Mouse (Mus musculus) forebrain, embryonic 13.5 days (tissue): ENCODE measurements around the gene Mfap3. TPM values are rescaled to one million over a fixed set of nuclear protein-coding genes. Genes with fewer than 3 reads are reported as not detected.

ENCODE experiments used
- ATAC-seq: fragments of 200-750 bp; cut with Nextera tagmentation; 2 replicates; pipeline ENCODE4 v1.8.0; 2017
- H3K27ac ChIP-seq: fragments of 300-500 bp; sonication (generic); 2 replicates; pipeline ENCODE4 v1.5.1; 2015; ENCODE audit warnings: inconsistent platforms, mild to moderate bottlenecking, moderate library complexity
- H3K27me3 ChIP-seq: fragments of 300-500 bp; sonication (generic); 2 replicates; pipeline ENCODE4 v1.6.1; 2015; ENCODE audit warnings: mild to moderate bottlenecking, inconsistent platforms
- H3K36me3 ChIP-seq: fragments of 300-500 bp; sonication (generic); 2 replicates; pipeline ENCODE4 v1.6.1; 2015; ENCODE audit warnings: mild to moderate bottlenecking, inconsistent platforms; ENCODE audit not compliant: poor library complexity, severe bottlenecking
- H3K4me1 ChIP-seq: fragments of 300-500 bp; sonication (generic); 2 replicates; pipeline ENCODE4 v1.6.1; 2015; ENCODE audit warnings: inconsistent platforms
- H3K4me2 ChIP-seq: fragments of 300-500 bp; sonication (generic); 2 replicates; pipeline ENCODE4 v1.6.1; 2015; ENCODE audit warnings: inconsistent platforms, mild to moderate bottlenecking, moderate library complexity
- H3K4me3 ChIP-seq: fragments of 300-500 bp; sonication (generic); 2 replicates; pipeline ENCODE4 v1.5.1; 2015; ENCODE audit warnings: mild to moderate bottlenecking, inconsistent platforms
- H3K9ac ChIP-seq: fragments of 300-500 bp; sonication (generic); 2 replicates; pipeline ENCODE4 v1.6.1; 2015; ENCODE audit warnings: mild to moderate bottlenecking, inconsistent platforms
- H3K9me3 ChIP-seq: fragments of 300-500 bp; sonication (generic); replicated peaks from 2 replicates; pipeline ENCODE4 v1.6.1; 2016; ENCODE audit warnings: inconsistent platforms
- WGBS: fragments of 180-500 bp; shearing (Covaris S2); methylation state at CpG from one replicate; pipeline ENCODE4 v1.1.7; 2015; 5-methylcytosine and 5-hydroxymethylcytosine counted together
- polyA plus RNA-seq: library from polyadenylated mRNA; unstranded; fragments of >200 nt; fragmentation: Nextera tagmentation; extraction: Ambion mirVana; gene quantifications from 2 replicates; pipeline ENCODE4 v1.2.1, GENCODE M21; 2015

The Mfap3 gene
- polyA plus RNA-seq, 1 experiment from 2014 or later: 62.6 TPM

DNA sequence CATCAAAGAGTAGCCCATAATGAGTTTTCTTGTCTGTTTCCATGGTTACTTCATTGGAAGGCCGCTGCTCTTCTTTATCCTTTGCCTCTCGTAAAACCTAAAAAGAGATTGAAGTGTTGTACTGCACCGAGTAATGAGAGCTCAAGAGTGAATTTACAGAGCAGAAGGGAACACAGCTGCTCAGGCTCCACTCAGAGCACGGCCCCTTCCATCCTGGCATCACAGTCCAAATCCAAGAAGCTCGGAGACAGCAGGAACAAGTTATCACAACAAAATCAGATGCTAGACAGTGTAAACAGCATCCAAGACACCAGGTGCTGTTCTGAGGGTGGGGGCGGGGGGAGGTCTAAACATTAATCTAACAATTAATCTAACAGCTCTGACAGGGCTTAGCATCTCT, 11.6 kb upstream of the Mfap3 start:
- peak overlapping the region; percentile 7; the same call in 1 of the 2 replicates for H3K4me2 ChIP-seq
- WGBS: 22% methylated on average over 6 of the region's 6 CpGs
- peak overlapping the region; percentile 76 for H3K27ac ChIP-seq
- peaks cover 20% of the 10 kb centered on the region for H3K4me1 ChIP-seq
- no peaks in the 10 kb centered on the region for H3K27me3 ChIP-seq
- H3K4me3 ChIP-seq: no peak overlapping the region
- ATAC-seq: peak; percentile 94
- H3K9ac ChIP-seq: no peak overlapping the region
- peaks cover 78% of the 10 kb centered on the region for H3K36me3 ChIP-seq
- H3K9me3 ChIP-seq: no peaks in the 10 kb centered on the region

DNA sequence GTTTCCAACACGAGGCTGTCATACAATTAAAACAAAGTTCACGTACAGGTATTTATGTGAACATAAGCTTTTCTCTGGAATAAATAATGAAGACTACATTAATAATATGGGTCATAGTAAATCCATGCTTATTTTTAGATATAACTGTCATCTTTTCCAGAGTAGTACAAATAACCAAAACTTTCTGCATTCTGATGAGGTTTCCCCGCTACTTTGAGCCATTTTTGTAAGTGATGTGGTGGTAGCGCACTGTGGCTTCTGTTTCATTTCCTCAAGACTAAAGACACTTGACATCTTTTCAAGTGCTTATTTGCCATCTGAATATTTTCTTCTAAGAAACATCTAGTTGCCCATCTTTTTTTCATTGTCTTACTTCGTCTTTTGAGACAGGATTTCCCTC, 3.2 kb upstream of the Mfap3 start:
- peaks cover 29% of the 10 kb centered on the region for H3K36me3 ChIP-seq
- no peak for ATAC-seq
- H3K9ac ChIP-seq: no peak overlapping the region
- 94% methylated on average over 5 of the region's 5 CpGs for WGBS
- no peaks in the 10 kb centered on the region for H3K9me3 ChIP-seq
- H3K27me3 ChIP-seq: no peaks in the 10 kb centered on the region
- peaks cover 22% of the 10 kb centered on the region for H3K4me1 ChIP-seq
- H3K27ac ChIP-seq: no peak overlapping the region
- no peak overlapping the region for H3K4me2 ChIP-seq
- no peak overlapping the region for H3K4me3 ChIP-seq

DNA sequence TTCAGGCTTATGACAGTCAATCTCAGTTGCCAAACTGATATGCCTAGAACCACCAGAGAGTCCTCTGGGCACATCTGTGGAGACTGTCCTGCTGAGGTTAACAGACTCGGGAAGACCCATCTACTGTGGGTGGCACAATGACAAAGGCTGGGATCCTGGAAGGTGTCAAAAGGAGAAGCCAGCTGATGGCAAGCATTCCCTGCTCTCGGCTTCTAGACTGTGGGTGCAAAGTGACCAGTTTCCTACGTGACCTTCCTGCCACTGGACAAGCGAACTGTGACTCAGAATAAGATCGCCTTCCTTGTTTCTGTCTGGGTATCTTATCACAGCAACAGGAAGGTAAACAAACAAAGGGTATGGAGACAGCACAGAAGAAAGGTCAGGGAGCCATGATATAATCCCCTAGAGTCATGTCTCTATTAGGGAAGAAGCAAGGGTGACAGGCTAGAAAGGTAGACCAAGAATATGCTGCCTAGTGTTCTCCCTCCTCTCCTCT, 1.5 kb upstream of the Mfap3 start:
- Histone ChIP-seq H3K4me3 (peak overlapping the region; percentile 96), H3K36me3 (peaks cover 16% of the 10 kb centered on the region), H3K4me1 (peaks cover 23% of the 10 kb centered on the region), H3K27ac (no peak overlapping the region), H3K9ac (no peak overlapping the region), H3K4me2 (peak overlapping the region; percentile 74; the same call in 1 of the 2 replicates), H3K27me3 (no peaks in the 10 kb centered on the region), H3K9me3 (no peaks in the 10 kb centered on the region)
- WGBS: 84% methylated on average over 5 of the region's 5 CpGs
- no peak for ATAC-seq

DNA sequence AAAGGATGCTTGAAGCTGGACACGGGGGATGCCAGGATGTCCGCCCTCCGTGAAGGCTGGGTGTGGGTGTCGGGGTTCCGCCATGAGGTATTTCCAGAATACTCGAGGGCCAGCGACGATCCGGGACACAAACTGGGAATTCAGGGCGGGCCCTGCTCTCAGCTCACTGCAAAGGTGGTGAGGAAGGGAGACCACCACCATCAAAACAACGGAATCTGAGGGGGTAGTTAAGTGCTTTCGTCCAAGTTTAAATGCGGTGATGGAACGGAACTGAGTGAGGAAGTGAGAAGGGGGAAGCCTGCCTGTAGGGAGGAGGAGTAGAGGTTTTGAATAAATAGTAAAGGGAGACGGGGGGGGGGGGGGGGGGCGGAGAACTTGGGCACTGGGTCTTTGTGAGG, 286 bp downstream of the Mfap3 start:
- peaks cover 23% of the 10 kb centered on the region for H3K4me1 ChIP-seq
- ATAC-seq: peak; percentile 53
- WGBS: under 1% methylated on average over 15 of the region's 16 CpGs
- H3K4me2 ChIP-seq: peak overlapping the region; percentile 74
- peak overlapping the region; percentile 90 for H3K9ac ChIP-seq
- peaks cover 5% of the 10 kb centered on the region; the same call in 1 of the 2 replicates for H3K36me3 ChIP-seq
- peak overlapping the region; percentile 96 for H3K4me3 ChIP-seq
- H3K27me3 ChIP-seq: no peaks in the 10 kb centered on the region
- H3K9me3 ChIP-seq: no peaks in the 10 kb centered on the region
- H3K27ac ChIP-seq: peak overlapping the region; percentile 27

DNA sequence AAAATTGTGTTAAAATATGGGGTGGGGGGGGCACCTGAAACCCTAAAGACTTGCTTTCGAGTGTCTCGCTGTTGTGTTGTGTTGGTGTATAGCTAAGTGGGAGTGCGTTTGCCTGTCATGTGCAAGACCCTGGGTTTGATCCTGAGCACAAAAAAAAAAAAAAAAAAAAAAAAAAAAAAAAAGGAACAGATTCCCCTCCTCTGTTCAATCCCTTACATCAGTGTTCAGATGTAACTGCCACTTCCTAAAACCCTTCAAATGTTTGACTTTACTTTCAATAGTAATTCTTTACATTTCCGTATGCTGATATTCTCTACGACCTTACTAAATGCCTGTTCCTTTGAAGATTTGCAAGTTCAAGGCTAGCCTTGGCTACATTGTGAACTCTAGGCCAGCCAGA, 840 bp downstream of the Mfap3 start:
- 72% methylated on average over 5 of the region's 5 CpGs for WGBS
- Histone ChIP-seq H3K4me2 (peak overlapping the region; percentile 74), H3K4me3 (peak overlapping the region; percentile 96), H3K27ac (no peak overlapping the region), H3K4me1 (peaks cover 23% of the 10 kb centered on the region), H3K9me3 (no peaks in the 10 kb centered on the region), H3K27me3 (no peaks in the 10 kb centered on the region), H3K9ac (peak overlapping the region; percentile 90), H3K36me3 (peaks cover 5% of the 10 kb centered on the region; the same call in 1 of the 2 replicates)
- ATAC-seq: no peak

DNA sequence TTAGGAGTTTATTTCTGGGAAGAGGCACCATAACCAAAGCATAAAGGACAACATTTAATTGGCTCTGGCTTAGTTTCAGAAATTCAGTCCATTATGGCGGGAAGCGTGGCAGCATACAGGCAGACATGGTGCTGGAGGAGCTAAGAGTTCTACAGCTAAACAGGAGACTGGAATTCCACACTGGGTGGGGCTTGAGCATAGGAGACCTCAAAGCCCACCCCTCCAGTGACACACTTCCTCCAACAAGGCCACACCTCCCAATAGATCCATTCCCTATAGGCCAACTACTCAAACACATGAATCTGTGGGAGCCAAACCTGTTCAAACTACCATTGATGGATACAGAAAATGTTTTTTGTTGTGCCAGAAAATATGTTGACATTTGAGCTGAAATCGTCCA, 2.7 kb downstream of the Mfap3 start:
- Histone ChIP-seq H3K9me3 (no peaks in the 10 kb centered on the region), H3K36me3 (peaks cover 5% of the 10 kb centered on the region; the same call in 1 of the 2 replicates), H3K9ac (no peak overlapping the region), H3K4me1 (peaks cover 23% of the 10 kb centered on the region), H3K4me3 (no peak overlapping the region), H3K27me3 (no peaks in the 10 kb centered on the region), H3K4me2 (no peak overlapping the region), H3K27ac (no peak overlapping the region)
- WGBS: 74% methylated on average over 3 of the region's 3 CpGs
- no peak for ATAC-seq

DNA sequence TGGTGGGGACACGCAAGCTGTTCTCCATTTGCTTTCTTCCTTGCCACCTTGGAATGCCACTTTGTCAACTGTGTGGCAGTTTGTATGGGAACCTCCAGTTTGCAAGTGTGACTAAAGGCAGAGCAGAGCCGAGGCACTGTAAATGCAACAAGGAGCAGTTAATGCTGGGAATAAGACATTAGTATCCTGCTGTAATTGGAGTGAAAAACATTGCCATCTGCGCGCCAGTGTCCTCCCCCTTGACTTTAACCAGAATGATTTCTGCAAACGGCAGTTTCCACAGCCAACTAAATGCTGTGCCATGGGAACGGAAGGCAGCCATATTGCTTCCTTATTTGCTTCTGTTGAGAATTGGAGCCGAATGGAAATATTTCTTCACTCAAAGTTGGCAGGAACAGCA, 3.6 kb downstream of the Mfap3 start:
- peaks cover 19% of the 10 kb centered on the region for H3K4me1 ChIP-seq
- ATAC-seq: peak; percentile 50; the same call in 1 of the 2 replicates
- 87% methylated on average over 7 of the region's 7 CpGs for WGBS

DNA sequence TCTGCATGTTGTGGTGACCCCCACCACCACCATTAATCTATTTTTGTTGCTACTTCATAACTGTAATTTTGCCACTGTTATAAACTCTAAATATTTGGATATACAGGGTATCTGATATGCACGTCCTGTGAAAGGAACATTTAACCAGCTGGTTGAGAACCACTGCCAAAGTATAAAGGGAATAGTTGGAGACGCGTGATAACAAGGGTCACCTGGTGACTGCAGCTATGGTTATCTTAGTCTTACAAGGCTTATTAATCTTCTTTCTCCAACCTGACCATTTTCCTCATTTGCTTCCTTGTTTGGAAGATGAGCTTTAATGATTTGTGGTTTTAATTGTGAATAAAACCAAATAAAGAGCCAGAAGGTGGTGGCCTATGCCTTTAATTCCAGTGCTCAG, 5.0 kb downstream of the Mfap3 start:
- H3K9me3 ChIP-seq: no peaks in the 10 kb centered on the region
- H3K4me1 ChIP-seq: peaks cover 10% of the 10 kb centered on the region
- H3K4me3 ChIP-seq: no peak overlapping the region
- no peaks in the 10 kb centered on the region for H3K27me3 ChIP-seq
- no peak for ATAC-seq
- H3K36me3 ChIP-seq: peaks cover 12% of the 10 kb centered on the region
- H3K4me2 ChIP-seq: no peak overlapping the region
- no peak overlapping the region for H3K27ac ChIP-seq
- H3K9ac ChIP-seq: no peak overlapping the region
- 94% methylated on average over 3 of the region's 3 CpGs for WGBS

More for the DNA sequence above, 3.6 kb downstream of the Mfap3 start:
- no peak overlapping the region for H3K4me2 ChIP-seq
- no peaks in the 10 kb centered on the region for H3K9me3 ChIP-seq
- H3K27ac ChIP-seq: no peak overlapping the region
- peaks cover 5% of the 10 kb centered on the region; the same call in 1 of the 2 replicates for H3K36me3 ChIP-seq
- H3K4me3 ChIP-seq: no peak overlapping the region
- H3K27me3 ChIP-seq: no peaks in the 10 kb centered on the region
- H3K9ac ChIP-seq: no peak overlapping the region

DNA sequence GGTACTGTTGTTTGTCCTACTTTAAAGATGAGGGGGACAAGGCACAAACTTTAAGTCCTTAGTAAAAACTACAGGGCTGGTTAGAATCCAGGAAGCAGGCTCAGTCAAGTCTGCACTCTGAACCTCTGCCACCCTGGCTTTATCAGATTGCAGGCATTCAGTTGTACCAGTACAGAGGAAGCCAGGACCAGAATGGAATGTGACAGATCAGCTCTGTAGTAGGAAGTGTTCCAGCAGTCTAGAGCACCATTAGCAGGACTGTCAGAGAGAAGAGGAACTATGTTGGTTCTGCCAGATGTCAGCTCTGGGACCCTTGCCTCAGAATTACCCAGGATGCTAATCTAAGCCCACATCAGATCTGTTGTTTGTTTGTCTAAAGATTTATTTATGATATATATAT, 6.1 kb downstream of the Mfap3 start:
- no peak overlapping the region for H3K27ac ChIP-seq
- no peak for ATAC-seq
- no peaks in the 10 kb centered on the region for H3K27me3 ChIP-seq
- no peaks in the 10 kb centered on the region for H3K9me3 ChIP-seq
- H3K9ac ChIP-seq: no peak overlapping the region
- peaks cover 22% of the 10 kb centered on the region for H3K36me3 ChIP-seq
- H3K4me3 ChIP-seq: no peak overlapping the region
- H3K4me1 ChIP-seq: peaks cover 4% of the 10 kb centered on the region; the same call in 1 of the 2 replicates
- H3K4me2 ChIP-seq: no peak overlapping the region

DNA sequence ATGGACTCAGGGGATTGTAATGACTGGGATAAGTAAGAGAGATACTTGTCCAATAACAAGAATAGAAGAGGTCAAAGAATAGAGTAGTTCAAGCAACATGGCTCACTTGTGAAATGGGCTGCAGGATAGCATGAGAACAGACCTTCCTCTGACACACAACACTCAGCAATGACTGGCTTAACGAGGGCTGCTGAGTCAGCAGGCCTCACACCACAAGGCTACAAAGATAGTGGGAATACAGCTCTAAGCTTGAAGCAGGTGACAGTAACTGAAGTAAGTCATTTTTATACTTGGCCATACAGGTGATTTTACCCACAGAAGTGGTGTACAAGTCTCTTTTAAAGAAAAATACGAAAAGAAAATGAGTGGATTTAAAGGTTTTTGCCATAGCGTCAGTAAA, 7.4 kb downstream of the Mfap3 start:
- H3K36me3 ChIP-seq: peaks cover 32% of the 10 kb centered on the region
- H3K9me3 ChIP-seq: no peaks in the 10 kb centered on the region
- H3K27me3 ChIP-seq: no peaks in the 10 kb centered on the region
- no peak overlapping the region for H3K4me3 ChIP-seq
- no peak overlapping the region for H3K27ac ChIP-seq
- H3K4me1 ChIP-seq: peaks cover 2% of the 10 kb centered on the region
- ATAC-seq: no peak
- no peak overlapping the region for H3K9ac ChIP-seq
- no peak overlapping the region for H3K4me2 ChIP-seq
- 88% methylated on average over 3 of the region's 3 CpGs for WGBS

DNA sequence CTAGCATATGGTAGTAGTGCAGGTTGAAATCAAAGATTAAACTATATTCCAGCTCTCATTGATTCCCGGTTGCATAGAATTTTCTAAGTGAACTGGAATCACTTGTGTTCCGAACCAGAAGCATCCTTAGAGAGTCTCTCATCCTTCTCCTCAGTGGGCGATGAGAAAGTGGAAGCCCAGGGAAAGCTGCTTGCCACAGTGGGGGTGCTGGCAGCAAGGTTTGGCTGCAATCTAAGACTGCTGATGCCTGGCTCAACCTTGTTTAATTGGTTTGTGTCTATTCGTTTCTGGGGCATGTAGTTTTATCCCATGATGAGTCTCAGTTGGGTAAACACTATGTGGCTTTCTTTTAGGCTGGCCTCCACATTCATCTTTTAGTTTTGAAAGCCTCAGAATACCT, 9.0 kb downstream of the Mfap3 start:
- H3K27me3 ChIP-seq: no peaks in the 10 kb centered on the region
- no peak for ATAC-seq
- WGBS: 83% methylated on average over 4 of the region's 4 CpGs

DNA sequence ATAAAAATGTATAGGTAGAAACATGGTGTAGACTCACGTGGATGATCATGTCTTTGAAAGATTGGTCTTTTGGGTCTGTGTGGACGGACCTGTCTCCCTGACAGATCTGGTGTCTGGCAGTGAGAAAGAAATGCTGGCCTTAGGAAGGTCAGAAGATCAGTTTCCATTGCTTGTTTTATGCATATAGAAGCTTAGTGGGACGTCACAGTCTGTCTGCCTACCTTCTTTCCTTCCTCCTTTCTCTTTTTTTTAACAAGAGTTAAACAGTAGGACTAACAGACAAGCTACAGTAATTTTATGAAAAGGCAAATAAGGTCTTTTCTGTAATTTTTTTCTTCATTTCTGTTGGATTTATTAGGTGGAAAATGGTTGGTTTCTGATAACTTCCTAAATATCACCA, 10.6 kb downstream of the Mfap3 start:
- Histone ChIP-seq H3K9ac (no peak overlapping the region), H3K9me3 (no peaks in the 10 kb centered on the region), H3K4me2 (no peak overlapping the region), H3K36me3 (peaks cover 43% of the 10 kb centered on the region), H3K4me3 (no peak overlapping the region), H3K27ac (no peak overlapping the region), H3K4me1 (peaks cover 17% of the 10 kb centered on the region), H3K27me3 (no peaks in the 10 kb centered on the region)
- WGBS: 84% methylated on average over 3 of the region's 3 CpGs
- no peak for ATAC-seq

More for the DNA sequence above, 9.0 kb downstream of the Mfap3 start:
- Histone ChIP-seq H3K4me2 (no peak overlapping the region), H3K4me3 (no peak overlapping the region), H3K27ac (no peak overlapping the region), H3K4me1 (peaks cover 17% of the 10 kb centered on the region), H3K36me3 (peaks cover 31% of the 10 kb centered on the region), H3K9ac (no peak overlapping the region), H3K9me3 (no peaks in the 10 kb centered on the region)

DNA sequence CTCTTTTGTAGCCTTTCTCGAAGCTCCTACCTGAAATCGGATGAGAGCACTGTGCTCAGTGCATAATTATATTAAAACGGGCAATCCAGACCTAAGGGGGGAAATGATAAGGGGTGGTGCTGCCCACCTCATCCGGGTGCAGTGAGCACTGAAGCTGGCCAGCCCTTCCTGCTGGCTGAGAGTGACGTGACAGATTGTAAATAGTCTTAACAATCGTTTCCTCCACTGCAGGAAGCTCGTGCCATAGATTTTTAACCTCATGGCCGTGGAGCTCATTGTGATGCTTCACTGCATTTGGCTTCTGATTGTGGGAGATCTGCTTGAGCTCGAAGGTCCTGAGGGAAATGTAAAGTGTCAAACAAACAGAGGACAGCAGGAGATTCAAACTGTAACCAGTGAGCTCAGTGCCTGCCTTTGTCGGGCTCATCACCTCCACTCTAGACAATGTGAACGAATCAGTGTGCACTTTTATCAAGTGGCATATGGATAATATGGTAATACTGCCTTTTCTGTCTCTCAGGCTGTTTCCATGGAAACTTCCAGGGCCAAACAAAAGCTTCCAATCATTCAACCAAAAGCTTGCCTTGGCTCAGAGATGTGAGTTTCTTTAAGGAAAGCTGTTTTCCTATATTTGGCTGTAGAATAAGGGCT, 13.0 kb downstream of the Mfap3 start:
- peak overlapping the region; percentile 23 for H3K4me2 ChIP-seq

More for the DNA sequence above, 13.0 kb downstream of the Mfap3 start:
- Histone ChIP-seq H3K4me3 (no peak overlapping the region), H3K27ac (peak overlapping the region; percentile 89), H3K9me3 (no peaks in the 10 kb centered on the region), H3K36me3 (peaks cover 46% of the 10 kb centered on the region), H3K4me1 (peaks cover 17% of the 10 kb centered on the region), H3K27me3 (no peaks in the 10 kb centered on the region), H3K9ac (no peak overlapping the region)
- peak; percentile 88 for ATAC-seq
- 30% methylated on average over 11 of the region's 11 CpGs for WGBS
